Mouse (Mus musculus) G1E (cell line): ENCODE data around the gene Sstr4.

Source experiments
- CTCF ChIP-seq: IDR thresholded peaks from 2 replicates; pipeline ENCODE4 v1.5.1; 2012; ENCODE audit warnings: low read depth, low read length, inconsistent platforms, mixed read lengths
- GATA1 ChIP-seq: IDR thresholded peaks from 2 replicates; pipeline ENCODE4 v1.6.1; 2012; ENCODE audit warnings: borderline replicate concordance, low read length, inconsistent platforms, mixed read lengths
- POLR2AphosphoS5 ChIP-seq: IDR thresholded peaks from 2 replicates; pipeline ENCODE4 v1.6.1; 2012; ENCODE audit warnings: low read depth, low read length, inconsistent platforms; ENCODE audit not compliant: insufficient replicate concordance

- TF ChIP-seq CTCF (no peak), GATA1 (no peak), POLR2AphosphoS5 (no peak)
These were observed 32.4 kb downstream of the Sstr4 start for GRCm38 (mm10) chr2:148427553-148427952.
